Mouse (Mus musculus) c-Kit-positive CD71-positive TER-119-negative erythroid progenitor cells, embryonic 14.5 days (primary cell): ENCODE measurements around the gene March7.

ENCODE experiments used
- DNase-seq: peaks from one replicate; pipeline ENCODE4 v3.0.0-alpha.2; 2013; ENCODE audit warnings: low read depth

March7 gene

GRCm38 (mm10) chr2:60209703-60210651 lies at the start of gene March7, which contains the start of gene Baz2b:
Gene March7, plus strand, starts transcription at chr2:60209887.
Gene Baz2b, minus strand, starts transcription at chr2:60209839.
- peak; percentile 71 for DNase-seq

- DNase-seq, result no peak
These were observed 45.9 kb upstream of the March7 start for GRCm38 (mm10) chr2:60163744-60164143.

- DNase-seq, result no peak
These were observed 44.0 kb upstream of the March7 start for GRCm38 (mm10) chr2:60165679-60166078.

GRCm38 (mm10) chr2:60166878-60167277 lies 42.8 kb upstream of the March7 start:
- no peak for DNase-seq

- DNase-seq, result no peak
These were observed 37.7 kb upstream of the March7 start for GRCm38 (mm10) chr2:60171786-60172530.

GRCm38 (mm10) chr2:60172531-60172914 lies 37.2 kb upstream of the March7 start:
- DNase-seq, result no peak

GRCm38 (mm10) chr2:60173190-60173589 lies 36.5 kb upstream of the March7 start:
- DNase-seq, result peak; percentile 19

- DNase-seq, result no peak
These were observed 36.1 kb upstream of the March7 start for GRCm38 (mm10) chr2:60173595-60173994.

- no peak for DNase-seq
These were observed 34.6 kb upstream of the March7 start for GRCm38 (mm10) chr2:60175078-60175477.

- DNase-seq, result no peak
These were observed 33.6 kb upstream of the March7 start for GRCm38 (mm10) chr2:60176087-60176486.

- no peak for DNase-seq
These were observed 32.2 kb upstream of the March7 start for GRCm38 (mm10) chr2:60177490-60177889.

GRCm38 (mm10) chr2:60181696-60182095 lies 28.0 kb upstream of the March7 start:
- DNase-seq, result no peak

- no peak for DNase-seq
These were observed 12.8 kb upstream of the March7 start for GRCm38 (mm10) chr2:60196841-60197240.

- no peak for DNase-seq
These were observed 9.6 kb upstream of the March7 start for GRCm38 (mm10) chr2:60200051-60200562.

- no peak for DNase-seq
These were observed 9.0 kb upstream of the March7 start for GRCm38 (mm10) chr2:60200667-60201066.

- DNase-seq, result no peak
These were observed 6.7 kb upstream of the March7 start for GRCm38 (mm10) chr2:60202900-60203530.

GRCm38 (mm10) chr2:60203733-60204132 lies 6.0 kb upstream of the March7 start:
- DNase-seq, result no peak

- no peak for DNase-seq
These were observed 5.5 kb upstream of the March7 start for GRCm38 (mm10) chr2:60204162-60204561.

GRCm38 (mm10) chr2:60205795-60206194 lies 3.9 kb upstream of the March7 start:
- no peak for DNase-seq

- no peak for DNase-seq
These were observed 520 bp upstream of the March7 start for GRCm38 (mm10) chr2:60209122-60209611.

- no peak for DNase-seq
These were observed 1.1 kb downstream of the March7 start for GRCm38 (mm10) chr2:60210821-60211220.

- no peak for DNase-seq
These were observed 2.8 kb downstream of the March7 start for GRCm38 (mm10) chr2:60212488-60212887.
